Mouse (Mus musculus): Measurements from ENCODE around the gene Btbd9.

DNA sequence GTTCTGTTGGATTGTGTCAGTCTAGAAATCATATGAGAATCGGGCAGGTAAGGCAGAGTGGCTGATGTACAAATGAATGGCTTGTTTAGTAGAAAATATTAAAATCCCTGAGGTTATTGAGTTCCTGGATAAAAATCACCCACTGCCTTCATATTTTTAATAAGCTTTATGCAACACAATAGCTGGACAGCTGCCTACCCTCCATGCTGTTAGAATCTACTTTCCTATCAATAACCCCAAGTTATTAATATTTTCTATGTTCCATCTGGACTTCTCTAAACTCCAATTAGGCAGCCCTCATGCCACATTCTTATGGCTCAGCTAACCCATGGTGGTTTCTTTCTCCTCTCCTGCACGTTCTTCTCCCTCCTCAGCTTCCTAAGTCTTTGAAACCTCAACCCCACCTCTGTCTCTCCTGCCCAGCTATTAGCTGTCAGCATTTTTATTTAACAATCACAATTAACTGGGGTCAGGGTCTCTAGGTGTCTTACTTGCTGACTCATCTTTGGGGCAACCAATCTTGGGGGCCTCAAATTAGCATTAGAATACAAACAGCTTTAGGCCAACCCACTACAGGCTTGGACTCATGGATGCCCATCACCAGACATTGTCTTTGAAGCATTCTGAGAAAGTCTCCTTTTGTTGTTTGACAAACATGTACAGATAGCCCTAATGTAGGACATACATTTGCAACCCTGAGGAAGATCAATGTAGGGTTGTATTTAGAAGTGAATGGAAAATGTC lies 7.1 kb upstream of the Btbd9 start:
- TF ChIP-seq USF1 (IDR thresholded peaks at IDR 0.05; ENCODE audit: low read depth, low read length) (no peak), E2F4 (IDR thresholded peaks at IDR 0.05; ENCODE audit: borderline replicate concordance, low read depth, low read length) (no peak), POLR2A (IDR thresholded peaks at IDR 0.05; ENCODE audit: control insufficient read depth in 1 of 2, insufficient read depth in 1 of 2, low read depth in 1 of 2, low read length in 2 of 2, poor library complexity in 1 of 2) (no peak), MAZ (IDR thresholded peaks at IDR 0.05; ENCODE audit: low read depth, low read length) (no peak), HCFC1 (IDR thresholded peaks at IDR 0.05; ENCODE audit: low read depth, low read length) (no peak), MYB (IDR thresholded peaks at IDR 0.05; ENCODE audit: low read depth, low read length) (no peak), EP300 (IDR thresholded peaks at IDR 0.05; ENCODE audit: low read depth in 1 of 2, low read length in 2 of 2) (no peak), CTCF (IDR thresholded peaks at IDR 0.05 in 2 of 3, conservative IDR thresholded peaks at IDR 0.05 in 1 of 3; ENCODE audit: control insufficient read depth in 1 of 3, insufficient read depth in 1 of 3, low read depth in 2 of 3, low read length in 3 of 3, poor library complexity in 1 of 3, severe bottlenecking in 1 of 3) (no peak), ZC3H11A (IDR thresholded peaks at IDR 0.05; ENCODE audit: low read depth, low read length) (no peak), ZNF384 (IDR thresholded peaks at IDR 0.05; ENCODE audit: low read depth, low read length) (no peak)

All from MEL (cell line).